Mouse (Mus musculus) liver, embryonic 16.5 days (tissue): ENCODE measurements around the gene Ppil4. TPM values are rescaled to one million over a fixed set of nuclear protein-coding genes. Genes with fewer than 3 reads are reported as not detected.

Experiments
- ATAC-seq: fragments of 200-750 bp; cut with Nextera tagmentation; 2 replicates; pipeline ENCODE4 v1.8.0; 2017; ENCODE audit warnings: low read depth, mild to moderate bottlenecking, moderate number of reproducible peaks, moderate library complexity
- H3K27ac ChIP-seq: fragments of 300-500 bp; sonication (generic); 2 replicates; pipeline ENCODE4 v1.5.1; 2014; ENCODE audit warnings: mild to moderate bottlenecking, low read length
- H3K27me3 ChIP-seq: fragments of 300-500 bp; sonication (generic); 2 replicates; pipeline ENCODE4 v1.6.1; 2014; ENCODE audit warnings: low read depth, low read length, mixed read lengths; ENCODE audit not compliant: control insufficient read depth, insufficient read depth
- H3K36me3 ChIP-seq: fragments of 300-500 bp; sonication (generic); 2 replicates; pipeline ENCODE4 v1.6.1; 2014; ENCODE audit warnings: mild to moderate bottlenecking; ENCODE audit not compliant: control insufficient read depth, insufficient read depth
- H3K4me1 ChIP-seq: fragments of 300-500 bp; sonication (generic); 2 replicates; pipeline ENCODE4 v1.6.1; 2014; ENCODE audit warnings: low read depth, low read length, mixed read lengths; ENCODE audit not compliant: control insufficient read depth
- H3K4me2 ChIP-seq: fragments of 300-500 bp; sonication (generic); 2 replicates; pipeline ENCODE4 v1.6.1; 2014; ENCODE audit warnings: low read depth, low read length, mixed read lengths
- H3K4me3 ChIP-seq: fragments of 300-500 bp; sonication (generic); 2 replicates; pipeline ENCODE4 v1.5.1; 2014; ENCODE audit warnings: low read depth, mild to moderate bottlenecking, low read length
- H3K9ac ChIP-seq: fragments of 300-500 bp; sonication (generic); 2 replicates; pipeline ENCODE4 v1.6.1; 2014; ENCODE audit warnings: low read depth, low read length
- H3K9me3 ChIP-seq: fragments of 300-500 bp; sonication (generic); replicated peaks from 2 replicates; pipeline ENCODE4 v1.6.1; 2016; ENCODE audit warnings: low read length; ENCODE audit not compliant: control insufficient read depth
- WGBS: fragments of 180-500 bp; shearing (Covaris S2); extraction: QIAGEN DNeasy Blood & Tissue Kit; methylation state at CpG from one replicate; pipeline ENCODE4 v1.1.7; 2014; ENCODE audit not compliant: insufficient replicate concordance; 5-methylcytosine and 5-hydroxymethylcytosine counted together
- polyA plus RNA-seq: library from polyadenylated mRNA; unstranded; fragments of >200 nt; fragmentation: Nextera tagmentation; extraction: Ambion mirVana; gene quantifications from 2 replicates; pipeline ENCODE4 v1.2.1, GENCODE M21; 2015

Ppil4 gene
- polyA plus RNA-seq, 1 experiment from 2014 or later, result 20.2 TPM

DNA sequence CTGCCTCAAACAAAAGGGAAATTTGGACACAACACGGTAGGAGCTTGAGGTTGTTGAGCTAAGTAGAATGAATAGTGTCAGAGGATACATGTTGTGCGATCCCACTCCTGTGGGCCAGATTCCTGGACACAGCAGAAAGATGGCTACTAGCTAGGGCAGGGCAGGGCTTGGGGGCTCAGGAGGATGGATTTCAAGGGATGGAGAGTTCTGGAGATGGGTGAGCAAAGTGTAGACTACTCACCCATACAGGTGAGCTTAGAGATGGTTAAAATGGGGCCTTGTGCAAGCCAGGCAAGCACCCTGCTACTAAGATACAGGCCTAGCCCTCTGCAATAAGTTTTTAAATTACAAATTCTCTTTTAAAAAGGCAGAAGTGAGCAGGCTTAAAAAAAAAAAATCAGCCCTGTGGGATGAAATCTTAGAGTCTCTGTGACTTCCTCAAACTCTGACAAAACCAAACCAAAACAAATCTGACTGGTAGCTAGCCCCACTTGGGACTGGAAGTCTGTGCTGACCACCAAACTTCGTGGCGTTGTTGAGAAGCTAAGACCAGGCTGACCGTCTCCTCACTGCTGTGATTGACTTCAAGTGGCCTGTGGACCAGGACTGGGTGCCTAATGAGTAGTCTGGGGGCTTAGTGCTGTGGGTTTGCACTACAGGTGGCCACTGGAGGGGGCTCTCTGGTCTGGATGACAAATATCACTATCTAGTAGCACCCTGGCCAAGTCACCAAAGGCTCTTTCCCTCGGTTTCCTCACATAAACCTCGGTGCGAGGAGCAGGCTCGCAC, 40.9 kb downstream of the Ppil4 start:
- H3K36me3 ChIP-seq, result no peaks in the 10 kb centered on the region
- H3K9ac ChIP-seq, result no peak overlapping the region
- 46% methylated on average over 9 of the region's 9 CpGs for WGBS
- peaks cover 5% of the 10 kb centered on the region for H3K4me1 ChIP-seq
- no peaks in the 10 kb centered on the region for H3K9me3 ChIP-seq
- no peak overlapping the region for H3K4me2 ChIP-seq
- H3K27ac ChIP-seq, result peak overlapping the region; percentile 19; the same call in 1 of the 2 replicates
- no peak overlapping the region for H3K4me3 ChIP-seq
- H3K27me3 ChIP-seq, result no peaks in the 10 kb centered on the region
- no peak for ATAC-seq

DNA sequence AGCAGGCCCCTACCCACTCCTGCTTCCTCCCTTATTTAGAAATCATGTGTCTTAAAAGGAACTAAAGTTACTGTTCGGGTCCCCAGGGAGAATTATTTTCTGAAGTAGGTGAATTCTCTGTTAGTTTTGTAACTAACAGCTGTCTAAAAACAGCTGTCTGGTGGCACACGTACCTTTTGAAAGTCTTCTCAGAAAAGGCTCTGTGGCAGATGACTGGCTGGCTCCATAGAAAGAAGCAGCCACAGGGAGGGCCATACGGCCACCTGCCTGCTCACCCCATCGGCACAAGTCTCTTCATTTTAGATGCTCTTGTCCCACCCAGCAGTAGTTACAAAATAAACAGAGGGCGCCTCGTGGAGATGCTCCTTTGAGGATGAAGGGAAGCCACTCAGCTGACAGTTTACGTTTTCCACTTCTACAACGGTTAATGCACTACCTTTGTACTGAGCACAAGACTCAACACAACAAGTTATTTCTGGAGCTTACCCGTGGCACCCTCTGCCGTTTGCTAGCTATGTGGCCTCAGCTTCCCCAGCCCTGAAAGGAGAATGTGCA, 42.1 kb downstream of the Ppil4 start:
- Histone ChIP-seq H3K9me3 (no peaks in the 10 kb centered on the region), H3K4me1 (peaks cover 5% of the 10 kb centered on the region), H3K27me3 (no peaks in the 10 kb centered on the region), H3K4me3 (no peak overlapping the region), H3K4me2 (no peak overlapping the region), H3K9ac (no peak overlapping the region), H3K36me3 (no peaks in the 10 kb centered on the region), H3K27ac (peak overlapping the region; percentile 57)
- WGBS, result 53% methylated on average over 10 of the region's 10 CpGs
- ATAC-seq, result no peak

DNA sequence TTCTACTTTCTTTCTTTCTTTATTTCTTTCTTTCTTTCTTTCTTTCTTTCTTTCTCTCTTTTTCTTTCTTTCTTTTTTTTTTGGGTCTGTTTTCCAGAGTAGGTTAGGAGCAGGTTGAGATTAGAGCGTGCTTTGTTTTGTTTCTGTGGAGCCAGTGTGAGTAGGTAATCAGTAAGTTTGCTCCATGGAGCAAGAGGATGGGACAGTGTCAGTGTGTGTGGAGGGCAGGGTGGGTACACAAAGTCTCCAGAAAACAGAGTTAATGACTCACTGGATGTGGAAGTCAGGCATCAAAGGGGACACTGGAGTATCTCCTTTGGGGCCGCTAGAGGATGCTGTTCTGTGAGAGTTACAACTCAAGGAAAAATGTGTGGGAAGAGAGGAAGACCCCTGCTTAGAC, 44.2 kb downstream of the Ppil4 start:
- Histone ChIP-seq H3K27ac (no peak overlapping the region), H3K4me3 (no peak overlapping the region), H3K27me3 (no peaks in the 10 kb centered on the region), H3K4me1 (peaks cover 6% of the 10 kb centered on the region), H3K9me3 (no peaks in the 10 kb centered on the region), H3K36me3 (no peaks in the 10 kb centered on the region), H3K9ac (no peak overlapping the region), H3K4me2 (no peak overlapping the region)
- 47% methylated on average over 2 of the region's 2 CpGs for WGBS
- peak; percentile 53; the same call in 1 of the 2 replicates for ATAC-seq

DNA sequence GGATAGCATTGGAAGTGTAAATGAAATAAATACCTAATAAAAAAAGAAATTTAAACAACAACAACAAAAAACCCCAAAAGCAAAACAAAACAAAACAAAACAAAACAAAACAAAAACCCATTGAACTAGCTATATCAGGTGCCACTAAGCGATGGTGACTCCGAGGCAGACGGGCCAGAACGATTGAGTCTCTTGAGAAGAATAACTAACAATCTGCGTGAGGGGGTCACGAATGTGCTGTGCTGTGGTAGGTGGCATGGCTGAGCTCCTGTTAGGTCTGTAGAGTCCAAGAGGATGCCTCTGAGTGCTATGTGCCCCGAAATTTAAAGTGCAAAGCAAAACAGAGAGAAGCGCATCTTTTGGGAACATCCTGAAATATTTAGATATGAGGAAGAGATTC, 44.8 kb downstream of the Ppil4 start:
- no peak overlapping the region for H3K27ac ChIP-seq
- no peaks in the 10 kb centered on the region for H3K27me3 ChIP-seq
- H3K36me3 ChIP-seq, result no peaks in the 10 kb centered on the region
- no peak overlapping the region for H3K9ac ChIP-seq
- no peaks in the 10 kb centered on the region for H3K9me3 ChIP-seq
- H3K4me1 ChIP-seq, result peaks cover 6% of the 10 kb centered on the region
- WGBS, result 71% methylated on average over 8 of the region's 8 CpGs
- no peak overlapping the region for H3K4me3 ChIP-seq
- ATAC-seq, result no peak
- H3K4me2 ChIP-seq, result no peak overlapping the region

DNA sequence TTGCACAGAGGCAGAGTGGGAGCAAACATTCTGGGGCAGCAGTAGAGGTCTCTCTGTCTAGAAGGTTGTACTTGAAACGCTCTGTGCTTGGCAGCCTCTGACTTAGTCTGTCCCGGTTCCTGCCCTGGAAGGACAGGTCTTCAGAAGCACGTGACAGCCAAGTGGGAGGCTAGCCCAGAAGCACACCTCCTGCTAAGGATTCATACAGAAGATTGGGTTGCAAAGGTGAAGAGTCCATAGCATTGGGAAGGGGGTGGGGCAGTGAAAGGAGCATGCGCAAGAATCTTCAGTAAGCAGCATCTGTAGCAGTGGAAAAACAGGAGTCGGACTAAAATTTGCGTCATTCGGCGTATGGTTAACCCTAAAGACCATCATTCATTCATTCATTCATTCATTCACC, 45.3 kb downstream of the Ppil4 start:
- Histone ChIP-seq H3K4me1 (peaks cover 3% of the 10 kb centered on the region), H3K36me3 (no peaks in the 10 kb centered on the region), H3K9ac (no peak overlapping the region), H3K9me3 (no peaks in the 10 kb centered on the region), H3K4me2 (no peak overlapping the region), H3K27me3 (no peaks in the 10 kb centered on the region), H3K4me3 (no peak overlapping the region), H3K27ac (no peak overlapping the region)
- 84% methylated on average over 8 of the region's 8 CpGs for WGBS
- ATAC-seq, result no peak

DNA sequence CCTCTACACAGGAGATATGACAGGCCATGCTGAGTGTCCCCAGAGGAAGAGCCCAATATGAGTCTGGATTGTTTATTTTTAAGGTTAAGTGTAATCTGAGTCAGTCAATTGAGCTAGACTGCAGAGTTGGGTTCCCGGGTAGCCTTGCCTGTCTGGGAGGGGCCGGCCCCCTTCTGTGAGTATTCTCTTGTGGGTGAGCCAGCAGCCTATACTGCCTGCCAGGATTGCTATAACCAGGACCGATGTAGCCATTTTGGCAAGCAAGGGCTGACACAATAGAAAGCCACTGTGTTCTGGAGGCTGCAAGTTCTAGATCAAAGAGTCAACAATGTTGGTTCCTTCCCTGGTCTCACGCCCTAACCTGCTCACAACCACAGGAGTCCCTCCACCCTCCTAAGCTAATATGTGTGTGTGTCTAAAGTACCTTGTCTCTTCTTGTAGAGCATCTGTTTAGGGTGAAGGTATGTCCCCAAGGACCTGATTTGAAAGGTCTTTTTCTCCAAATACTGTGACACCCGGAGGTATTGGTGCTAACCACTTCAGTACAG, 46.3 kb downstream of the Ppil4 start:
- Histone ChIP-seq H3K4me2 (no peak overlapping the region), H3K9me3 (no peaks in the 10 kb centered on the region), H3K27me3 (no peaks in the 10 kb centered on the region), H3K4me1 (peaks cover 3% of the 10 kb centered on the region), H3K4me3 (no peak overlapping the region), H3K36me3 (no peaks in the 10 kb centered on the region), H3K9ac (no peak overlapping the region), H3K27ac (no peak overlapping the region)
- 63% methylated on average over 5 of the region's 5 CpGs for WGBS
- ATAC-seq, result no peak

DNA sequence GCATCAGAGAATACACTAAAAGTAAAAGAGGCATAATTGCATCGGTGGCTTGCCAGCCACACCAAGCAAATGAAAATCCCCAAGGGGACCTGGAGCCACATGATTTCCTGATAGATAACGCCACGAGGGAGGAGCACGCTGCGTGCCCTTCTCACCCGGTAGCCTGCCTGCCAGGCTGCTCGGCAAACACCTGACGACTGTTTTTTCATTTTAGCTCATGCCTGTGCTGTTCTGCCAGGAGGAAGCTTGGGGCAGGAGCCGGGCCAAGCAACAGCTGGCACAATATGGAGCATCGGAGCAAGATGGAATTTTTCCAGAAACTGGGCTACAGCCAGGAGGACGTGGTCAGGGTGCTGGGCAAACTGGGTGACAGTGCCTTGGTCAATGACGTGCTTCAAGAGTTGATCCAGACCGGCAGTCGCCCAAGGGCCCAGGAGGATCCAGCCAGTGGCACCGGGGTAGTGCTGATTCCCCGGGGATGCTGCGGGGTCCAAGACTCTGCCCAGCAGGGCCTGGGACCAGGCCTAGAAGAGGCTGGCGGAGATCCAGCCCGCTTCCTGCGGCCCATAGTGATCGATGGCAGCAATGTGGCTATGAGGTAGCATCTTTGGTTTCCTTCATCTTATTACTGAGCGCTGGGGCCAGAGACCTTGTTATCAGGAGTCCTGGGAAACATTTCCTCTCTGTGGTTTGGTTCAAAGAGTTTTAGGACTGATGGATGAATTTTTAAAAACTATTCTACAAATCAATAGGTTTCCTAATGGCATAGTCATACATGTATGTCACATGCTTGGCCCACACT, 47.1 kb downstream of the Ppil4 start:
- Histone ChIP-seq H3K27ac (no peak overlapping the region), H3K4me3 (no peak overlapping the region), H3K36me3 (no peaks in the 10 kb centered on the region), H3K9me3 (no peaks in the 10 kb centered on the region), H3K27me3 (no peaks in the 10 kb centered on the region), H3K4me1 (peaks cover 3% of the 10 kb centered on the region), H3K4me2 (no peak overlapping the region), H3K9ac (no peak overlapping the region)
- no peak for ATAC-seq
- WGBS, result 56% methylated on average over 22 of the region's 22 CpGs

DNA sequence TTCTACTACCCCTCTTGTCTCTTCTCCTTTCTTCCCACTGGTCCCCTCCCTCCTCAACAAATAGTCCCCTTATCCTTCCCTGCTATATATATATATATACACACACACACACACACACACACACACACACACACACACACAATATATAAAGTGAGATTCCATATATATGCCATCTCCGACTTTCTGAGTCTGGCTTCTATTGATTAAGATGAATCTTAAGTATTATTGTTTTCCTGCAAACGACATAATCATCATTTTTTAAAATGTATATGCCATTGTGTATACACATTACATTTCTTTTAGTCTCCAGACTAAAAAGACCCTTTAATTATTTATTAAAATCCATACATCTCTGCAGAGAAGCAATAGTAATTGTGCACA, 47.7 kb downstream of the Ppil4 start:
- Histone ChIP-seq H3K9me3 (no peaks in the 10 kb centered on the region), H3K4me2 (no peak overlapping the region), H3K4me3 (no peak overlapping the region), H3K9ac (no peak overlapping the region), H3K27ac (no peak overlapping the region), H3K4me1 (peaks cover 3% of the 10 kb centered on the region), H3K27me3 (no peaks in the 10 kb centered on the region), H3K36me3 (no peaks in the 10 kb centered on the region)
- ATAC-seq, result no peak
- WGBS, result 60% methylated on average over 2 of the region's 2 CpGs

DNA sequence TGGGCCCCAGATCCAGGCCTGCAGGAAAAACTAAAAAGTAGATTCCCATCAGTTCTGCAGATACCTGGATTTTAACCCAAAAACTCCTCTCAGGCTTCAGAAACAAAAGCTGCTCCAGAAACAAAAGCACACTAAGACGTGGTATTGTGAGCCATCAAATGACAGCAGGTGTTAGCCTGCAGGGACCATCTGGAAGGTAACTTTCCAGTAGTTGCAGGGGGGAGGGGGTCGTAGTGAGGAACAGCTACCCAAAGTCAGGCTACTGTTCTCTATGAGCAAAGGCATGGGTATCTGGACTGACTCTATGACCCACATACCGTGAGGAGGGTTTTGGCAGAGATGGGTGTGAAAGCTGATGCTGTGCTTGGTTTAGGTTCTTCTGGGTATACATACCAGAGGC, 48.1 kb downstream of the Ppil4 start:
- Histone ChIP-seq H3K27ac (no peak overlapping the region), H3K4me3 (no peak overlapping the region), H3K9ac (no peak overlapping the region), H3K4me2 (no peak overlapping the region), H3K4me1 (peaks cover 3% of the 10 kb centered on the region), H3K9me3 (no peaks in the 10 kb centered on the region), H3K27me3 (no peaks in the 10 kb centered on the region), H3K36me3 (no peaks in the 10 kb centered on the region)
- WGBS, result 56% methylated on average over 3 of the region's 3 CpGs
- no peak for ATAC-seq
